Mouse (Mus musculus) forebrain, embryonic 11.5 days (tissue): ENCODE results near the gene Plekhh2. TPM values are rescaled to one million over a fixed set of nuclear protein-coding genes. Genes with fewer than 3 reads are reported as not detected.

Source experiments
- ATAC-seq: fragments of 200-750 bp; cut with Nextera tagmentation; replicated peaks from 2 replicates; pipeline ENCODE4 v1.8.0; 2017; ENCODE audit warnings: moderate TSS enrichment; ENCODE audit not compliant: low FRiP score
- DNase-seq: peaks from one replicate; pipeline ENCODE4 v3.0.0-alpha.2; 2017; ENCODE audit warnings: low spot score
- H3K27ac ChIP-seq: fragments of 300-500 bp; sonication (generic); 2 replicates; pipeline ENCODE4 v1.5.1; 2014; ENCODE audit warnings: low read depth, low read length
- H3K27me3 ChIP-seq: fragments of 300-500 bp; sonication (generic); 2 replicates; pipeline ENCODE4 v1.6.1; 2014; ENCODE audit warnings: mild to moderate bottlenecking, low read length, mixed read lengths; ENCODE audit not compliant: control insufficient read depth, insufficient read depth
- H3K36me3 ChIP-seq: fragments of 300-500 bp; sonication (generic); 2 replicates; pipeline ENCODE4 v1.6.1; 2014; ENCODE audit warnings: mild to moderate bottlenecking, low read length, moderate library complexity, mixed read lengths; ENCODE audit not compliant: control insufficient read depth, insufficient read depth
- H3K4me1 ChIP-seq: fragments of 300-500 bp; sonication (generic); replicated peaks from 2 replicates; pipeline ENCODE4 v1.6.1; 2014; ENCODE audit warnings: low read length, mixed read lengths; ENCODE audit not compliant: control insufficient read depth, insufficient read depth
- H3K4me2 ChIP-seq: fragments of 300-500 bp; sonication (generic); 2 replicates; pipeline ENCODE4 v1.6.1; 2014; ENCODE audit warnings: low read depth, mild to moderate bottlenecking, low read length, moderate library complexity, mixed read lengths; ENCODE audit not compliant: severe bottlenecking
- H3K4me3 ChIP-seq: fragments of 300-500 bp; sonication (generic); 2 replicates; pipeline ENCODE4 v1.5.1; 2014; ENCODE audit warnings: low read depth, low read length
- H3K9ac ChIP-seq: fragments of 300-500 bp; sonication (generic); 2 replicates; pipeline ENCODE4 v1.6.1; 2014; ENCODE audit warnings: low read length
- H3K9me3 ChIP-seq: fragments of 300-500 bp; sonication (generic); 2 replicates; pipeline ENCODE4 v1.6.1; 2016; ENCODE audit warnings: low read length, mixed read lengths; ENCODE audit not compliant: control insufficient read depth
- WGBS: fragments of 180-500 bp; shearing (Covaris S2); extraction: QIAGEN DNeasy Blood & Tissue Kit; methylation state at CpG from one replicate; pipeline ENCODE4 v1.1.7; 2014; 5-methylcytosine and 5-hydroxymethylcytosine counted together
- polyA plus RNA-seq: library from polyadenylated mRNA; unstranded; fragments of >200 nt; fragmentation: Nextera tagmentation; extraction: Ambion mirVana; gene quantifications from 2 replicates; pipeline ENCODE4 v1.2.1, GENCODE M21; 2014

Plekhh2 gene
- polyA plus RNA-seq, 1 experiment from 2014 or later, result 3.5 TPM

- ATAC-seq, result no peak
- no peak overlapping the region for H3K27ac ChIP-seq
- 82% methylated on average over 6 of the region's 6 CpGs for WGBS
- H3K36me3 ChIP-seq, result no peaks in the 10 kb centered on the region
- no peak overlapping the region for H3K9ac ChIP-seq
- no peak overlapping the region for H3K4me2 ChIP-seq
- H3K4me1 ChIP-seq, result no peaks in the 10 kb centered on the region
- peak; percentile 3 for DNase-seq
- no peaks in the 10 kb centered on the region for H3K27me3 ChIP-seq
- no peak overlapping the region for H3K4me3 ChIP-seq
- H3K9me3 ChIP-seq, result no peaks in the 10 kb centered on the region
These were observed 27.9 kb upstream of the Plekhh2 start for GRCm38 (mm10) chr17:84483673-84484320.

GRCm38 (mm10) chr17:84487415-84487814 is 24.3 kb upstream of the Plekhh2 start:
- DNase-seq (no peak), ATAC-seq (no peak)
- Histone ChIP-seq H3K27me3 (no peaks in the 10 kb centered on the region), H3K4me2 (no peak overlapping the region), H3K27ac (no peak overlapping the region), H3K4me3 (no peak overlapping the region), H3K9ac (no peak overlapping the region), H3K9me3 (no peaks in the 10 kb centered on the region), H3K36me3 (no peaks in the 10 kb centered on the region), H3K4me1 (0 out of 2 replicates have a peak, but pooled peaks cover under 1% of the 10 kb centered on the region)
- WGBS, result 84% methylated on average over 2 of the region's 2 CpGs

GRCm38 (mm10) chr17:84492255-84492880 is 19.3 kb upstream of the Plekhh2 start:
- H3K36me3 ChIP-seq, result no peaks in the 10 kb centered on the region
- H3K9me3 ChIP-seq, result no peaks in the 10 kb centered on the region
- H3K4me3 ChIP-seq, result no peak overlapping the region
- 0 out of 2 replicates have a peak, but pooled peaks cover 1% of the 10 kb centered on the region for H3K4me1 ChIP-seq
- peak; percentile 61 for DNase-seq
- no peak overlapping the region for H3K9ac ChIP-seq
- H3K27me3 ChIP-seq, result no peaks in the 10 kb centered on the region
- H3K27ac ChIP-seq, result no peak overlapping the region
- H3K4me2 ChIP-seq, result no peak overlapping the region
- 0 out of 2 replicates have a peak, but pooled peaks have one; percentile 15 for ATAC-seq
- WGBS, result 33% methylated on average over 5 of the region's 5 CpGs

- Histone ChIP-seq H3K36me3 (no peaks in the 10 kb centered on the region), H3K4me2 (no peak overlapping the region), H3K4me3 (no peak overlapping the region), H3K9me3 (no peaks in the 10 kb centered on the region), H3K4me1 (0 out of 2 replicates have a peak, but pooled peaks cover 1% of the 10 kb centered on the region), H3K27ac (no peak overlapping the region), H3K27me3 (no peaks in the 10 kb centered on the region), H3K9ac (no peak overlapping the region)
- 82% methylated on average over 5 of the region's 5 CpGs for WGBS
- ATAC-seq, result no peak
- no peak for DNase-seq
These were observed 14.7 kb upstream of the Plekhh2 start for GRCm38 (mm10) chr17:84497026-84497425.

GRCm38 (mm10) chr17:84497559-84497958 is 14.1 kb upstream of the Plekhh2 start:
- H3K27ac ChIP-seq, result no peak overlapping the region
- H3K9me3 ChIP-seq, result no peaks in the 10 kb centered on the region
- no peaks in the 10 kb centered on the region for H3K4me1 ChIP-seq
- DNase-seq, result no peak
- H3K9ac ChIP-seq, result no peak overlapping the region
- ATAC-seq, result no peak
- H3K4me2 ChIP-seq, result no peak overlapping the region
- no peaks in the 10 kb centered on the region for H3K27me3 ChIP-seq
- no peak overlapping the region for H3K4me3 ChIP-seq
- WGBS, result 69% methylated on average over 2 of the region's 2 CpGs
- H3K36me3 ChIP-seq, result no peaks in the 10 kb centered on the region

GRCm38 (mm10) chr17:84497972-84498604 is 13.6 kb upstream of the Plekhh2 start:
- Histone ChIP-seq H3K27me3 (no peaks in the 10 kb centered on the region), H3K9me3 (no peaks in the 10 kb centered on the region), H3K4me3 (no peak overlapping the region), H3K27ac (no peak overlapping the region), H3K36me3 (no peaks in the 10 kb centered on the region), H3K9ac (no peak overlapping the region), H3K4me2 (no peak overlapping the region), H3K4me1 (no peaks in the 10 kb centered on the region)
- WGBS, result 76% methylated on average over 3 of the region's 3 CpGs
- ATAC-seq (no peak), DNase-seq (no peak)

- H3K4me3 ChIP-seq, result no peak overlapping the region
- no peaks in the 10 kb centered on the region for H3K4me1 ChIP-seq
- 33% methylated on average over 5 of the region's 5 CpGs for WGBS
- no peaks in the 10 kb centered on the region for H3K36me3 ChIP-seq
- H3K4me2 ChIP-seq, result no peak overlapping the region
- no peak for ATAC-seq
- DNase-seq, result no peak
- H3K27ac ChIP-seq, result no peak overlapping the region
- no peak overlapping the region for H3K9ac ChIP-seq
- no peaks in the 10 kb centered on the region for H3K9me3 ChIP-seq
- no peaks in the 10 kb centered on the region for H3K27me3 ChIP-seq
These were observed 13.1 kb upstream of the Plekhh2 start for GRCm38 (mm10) chr17:84498639-84499038.

GRCm38 (mm10) chr17:84502341-84502740 is 9.4 kb upstream of the Plekhh2 start:
- 92% methylated on average over 3 of the region's 3 CpGs for WGBS
- Histone ChIP-seq H3K4me3 (no peak overlapping the region), H3K36me3 (no peaks in the 10 kb centered on the region), H3K9me3 (no peaks in the 10 kb centered on the region), H3K9ac (no peak overlapping the region), H3K4me1 (no peaks in the 10 kb centered on the region), H3K27me3 (no peaks in the 10 kb centered on the region), H3K27ac (no peak overlapping the region), H3K4me2 (no peak overlapping the region)
- DNase-seq (no peak), ATAC-seq (no peak)
